Mouse (Mus musculus) layer of hippocampus, adult 2 months (tissue): Measurements from ENCODE around the gene Nr1h3. TPM values are rescaled to one million over a fixed set of nuclear protein-coding genes. Genes with fewer than 3 reads are reported as not detected.

Experiments used
- DNase-seq, 2 experiments: peaks; one replicate each; pipeline ENCODE4 v3.0.0; 2022; ENCODE audit warnings: low spot score in 2 of 2
- H3K27ac ChIP-seq: fragments of 200-600 bp; 2 replicates; pipeline ENCODE4 v1.8.1; 2022
- H3K4me3 ChIP-seq: fragments of 200-600 bp; 2 replicates; pipeline ENCODE4 v1.8.1; 2022; ENCODE audit warnings: mild to moderate bottlenecking
- CTCF ChIP-seq: fragments of 200-600 bp; conservative IDR thresholded peaks from 2 replicates; pipeline ENCODE4 v1.8.1; 2022; ENCODE audit warnings: antibody characterized with exemption, mild to moderate bottlenecking, moderate library complexity
- total RNA-seq, 2 experiments: library from RNA; stranded (reverse); gene quantifications; 2 replicates each; pipeline ENCODE4 v1.2.3; 2021

The Nr1h3 gene
- total RNA-seq, 2 experiments from 2014 or later = 4.5 to 5.9 TPM

DNA sequence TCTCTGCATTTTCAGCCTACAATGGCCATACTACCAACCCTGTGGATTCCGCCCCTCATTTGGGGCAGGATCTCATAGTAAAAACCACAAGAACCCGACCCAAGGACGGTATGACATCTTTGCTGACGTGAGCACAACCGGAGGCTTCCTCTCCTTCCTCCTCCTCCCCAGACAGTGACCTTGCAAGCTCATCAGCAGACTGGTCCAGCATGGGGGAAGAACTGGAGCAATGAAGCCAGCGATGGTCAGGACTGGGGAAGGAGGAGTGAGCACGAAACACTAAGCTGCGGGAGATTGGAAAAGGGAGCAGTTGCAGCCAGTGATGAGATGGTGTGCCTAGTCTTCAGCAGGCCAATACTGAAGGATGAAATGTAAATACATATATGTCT is 20.6 kb downstream of the Nr1h3 start:
- peak in 1 of 2 experiments; percentile 25 for DNase-seq
- Histone ChIP-seq H3K4me3 (peak overlapping the region; percentile 79), H3K27ac (peak overlapping the region; percentile 94)
- no peak for TF ChIP-seq CTCF

DNA sequence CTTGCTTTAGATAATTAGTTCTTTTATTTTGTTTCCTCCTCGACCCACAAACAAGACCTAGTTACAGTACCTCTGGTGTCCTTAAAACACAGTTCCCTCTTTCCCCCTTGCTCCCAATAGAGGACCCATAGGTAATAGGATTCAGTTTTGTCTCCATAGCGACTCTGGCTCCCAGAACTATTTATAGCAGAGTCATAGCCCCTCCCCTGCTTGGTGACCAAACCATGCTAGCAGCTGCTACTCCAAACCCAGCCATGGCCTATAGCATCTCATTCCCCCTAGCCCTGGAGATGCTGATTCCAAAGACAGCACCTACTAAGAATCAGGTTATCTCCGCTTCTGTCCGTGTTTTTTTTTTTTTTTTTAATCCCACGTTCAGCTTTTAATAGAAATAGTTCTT is 21.9 kb downstream of the Nr1h3 start:
- Histone ChIP-seq H3K27ac (peak overlapping the region; percentile 94), H3K4me3 (peak overlapping the region; percentile 79)
- no peak for TF ChIP-seq CTCF
- DNase-seq = no peak

DNA sequence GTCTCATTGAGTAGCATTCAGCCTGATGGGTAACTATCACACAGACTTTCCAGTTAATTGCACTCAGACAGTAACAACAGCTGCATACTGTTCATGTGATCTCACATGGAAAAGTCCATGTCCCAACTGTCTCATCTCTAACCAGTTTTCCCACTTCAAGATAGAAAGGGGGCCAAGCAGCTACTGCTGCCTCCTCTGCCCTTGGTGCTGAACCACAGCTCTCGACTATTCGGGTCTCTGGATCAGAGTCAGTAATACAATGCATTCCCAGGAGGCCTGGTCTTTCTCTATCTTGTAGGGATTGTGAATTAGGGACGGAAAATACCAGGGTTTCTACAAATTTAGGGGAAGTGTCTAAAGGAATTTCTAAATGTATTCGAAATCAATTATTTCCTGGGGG is 22.8 kb downstream of the Nr1h3 start:
- Histone ChIP-seq H3K27ac (peak overlapping the region; percentile 94; the same call in 1 of the 2 replicates), H3K4me3 (peak overlapping the region; percentile 79)
- no peak for TF ChIP-seq CTCF
- DNase-seq = no peak

DNA sequence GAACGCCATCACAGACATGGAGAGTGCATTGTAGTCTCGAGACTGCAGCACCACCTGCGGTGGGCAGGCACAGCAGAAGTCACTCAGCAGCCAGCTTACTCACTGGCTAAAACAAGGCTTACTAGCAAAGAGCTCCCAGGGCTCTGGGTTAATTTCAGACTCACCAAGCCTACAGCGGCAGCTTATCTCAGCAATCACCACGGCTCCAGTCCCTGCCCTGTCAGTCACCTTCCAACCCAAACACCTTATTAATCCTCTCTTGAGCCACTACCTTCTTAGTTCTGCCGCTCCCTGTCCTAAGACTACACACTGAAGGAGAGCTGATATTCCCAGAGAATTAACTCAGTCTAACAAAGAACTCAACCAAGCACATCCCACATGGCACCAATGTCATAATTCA is 26.4 kb downstream of the Nr1h3 start:
- no peak for TF ChIP-seq CTCF
- no peak overlapping the region for H3K27ac ChIP-seq
- H3K4me3 ChIP-seq = no peak overlapping the region
- DNase-seq = no peak

DNA sequence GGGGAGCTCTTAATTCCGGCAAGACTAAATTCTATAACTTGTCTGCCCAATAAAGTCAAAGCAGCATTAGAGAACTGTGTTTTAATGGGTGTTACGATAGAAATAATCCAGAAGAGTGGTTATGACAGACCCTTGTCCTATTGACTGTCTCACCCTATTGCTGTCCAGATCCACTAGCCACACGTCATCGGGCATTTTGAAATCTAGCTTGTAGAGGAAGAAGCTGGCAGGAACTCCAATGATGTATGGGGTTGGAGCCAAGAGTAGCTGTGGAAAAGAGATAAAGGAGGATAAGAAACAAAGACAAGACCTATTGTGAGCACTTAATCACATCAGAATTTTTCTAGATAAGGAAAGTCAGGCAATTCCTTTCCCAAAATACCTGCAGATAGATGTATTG is 27.1 kb downstream of the Nr1h3 start:
- no peak overlapping the region for H3K27ac ChIP-seq
- no peak for TF ChIP-seq CTCF
- no peak for DNase-seq
- no peak overlapping the region for H3K4me3 ChIP-seq

DNA sequence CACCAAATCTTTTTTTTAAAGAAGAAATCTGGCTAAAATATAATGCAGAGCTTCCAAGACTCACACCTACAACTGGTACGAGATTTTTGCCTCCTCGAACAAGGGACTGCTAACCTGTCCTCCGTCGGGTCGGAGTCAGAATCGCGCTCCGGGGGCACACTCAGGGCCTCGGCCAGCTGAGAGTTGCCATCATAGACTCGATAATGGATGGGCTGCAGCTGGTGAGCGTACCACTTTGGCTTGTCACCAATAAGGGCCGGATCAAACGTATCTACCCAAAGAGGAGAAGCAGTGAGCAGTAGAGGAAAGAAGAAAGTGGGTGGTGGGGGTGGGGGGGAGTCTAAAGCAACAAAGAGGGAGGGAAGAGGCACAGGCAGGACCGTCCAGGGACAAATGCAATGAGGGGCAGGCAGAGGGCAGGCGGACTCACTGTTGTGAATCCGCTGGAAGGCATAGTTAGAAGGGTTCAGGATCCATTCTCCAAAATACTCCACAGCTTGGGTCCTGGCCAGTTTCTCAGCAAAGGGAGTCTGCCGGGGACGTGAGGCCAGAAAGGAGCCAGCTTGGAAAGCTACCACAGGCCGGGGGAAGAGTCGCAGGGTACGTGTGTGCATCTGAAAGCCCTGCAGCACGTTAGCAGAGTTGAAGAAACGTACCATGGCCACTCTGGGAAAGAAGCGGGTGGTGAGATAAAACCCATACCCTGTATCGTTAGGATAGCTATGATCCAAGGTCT is 32.9 kb downstream of the Nr1h3 start:
- no peak for TF ChIP-seq CTCF
- Histone ChIP-seq H3K27ac (no peak overlapping the region), H3K4me3 (no peak overlapping the region)
- DNase-seq = no peak

DNA sequence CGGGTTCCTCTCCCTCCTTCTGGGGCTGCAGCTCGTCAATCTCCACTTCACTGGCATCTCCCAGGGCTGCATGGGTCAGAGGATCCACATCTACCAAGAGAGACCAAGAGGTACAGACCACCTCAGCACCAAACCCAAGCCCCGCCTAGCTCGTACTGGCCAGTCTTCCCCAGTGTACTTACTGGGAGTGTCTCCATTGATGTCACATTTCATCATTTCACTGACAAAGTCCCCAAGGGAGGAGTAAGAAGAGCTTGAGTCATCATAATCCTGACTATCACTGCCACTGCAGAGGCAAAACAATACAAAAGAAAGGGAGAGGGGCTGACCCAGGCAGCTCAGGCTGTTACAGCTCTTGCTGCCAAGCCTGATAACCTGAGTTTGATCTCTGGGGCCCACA is 35.0 kb downstream of the Nr1h3 start:
- TF ChIP-seq CTCF = no peak
- DNase-seq = no peak
- no peak overlapping the region for H3K27ac ChIP-seq
- H3K4me3 ChIP-seq = no peak overlapping the region

DNA sequence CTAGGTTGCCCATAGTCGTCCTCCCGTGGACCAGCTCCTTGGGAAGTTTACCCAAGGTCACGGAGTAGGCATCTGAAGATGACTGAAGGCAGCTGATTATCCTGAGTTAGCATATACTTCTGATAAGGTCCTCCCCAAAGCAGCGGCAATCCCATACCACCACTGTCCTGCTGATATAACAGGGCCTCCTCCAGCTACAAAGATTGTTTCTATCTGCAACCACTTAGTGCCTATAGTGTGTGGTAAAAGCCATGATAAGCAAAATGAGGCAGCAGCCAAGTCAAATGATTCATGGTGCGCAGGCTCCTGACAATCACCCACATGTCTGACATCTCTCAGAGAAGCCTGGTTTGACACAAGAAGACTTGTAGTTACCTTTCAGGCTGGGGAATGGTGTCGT is 37.6 kb downstream of the Nr1h3 start:
- H3K4me3 ChIP-seq = no peak overlapping the region
- H3K27ac ChIP-seq = no peak overlapping the region
- TF ChIP-seq CTCF = no peak
- DNase-seq = no peak

DNA sequence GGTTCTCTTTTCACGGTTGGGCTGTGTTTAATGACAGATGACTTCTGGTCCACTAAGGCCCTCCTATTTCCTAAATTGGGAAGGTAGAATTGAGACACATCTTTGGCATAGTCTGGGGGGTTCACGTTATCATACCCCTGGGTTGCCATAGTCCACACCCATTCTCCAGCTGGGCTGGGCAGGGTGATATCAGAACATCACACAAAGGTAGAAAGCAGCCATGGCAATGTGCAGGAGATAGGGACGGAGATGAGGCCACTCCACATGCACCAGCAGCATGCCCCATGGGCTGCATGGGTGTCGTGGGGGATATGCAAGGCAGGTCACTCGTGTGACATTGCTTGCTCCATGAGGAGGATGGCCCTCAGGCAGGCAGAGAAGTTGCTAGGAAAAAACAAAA is 39.1 kb downstream of the Nr1h3 start:
- Histone ChIP-seq H3K27ac (no peak overlapping the region), H3K4me3 (no peak overlapping the region)
- no peak for TF ChIP-seq CTCF
- no peak for DNase-seq

DNA sequence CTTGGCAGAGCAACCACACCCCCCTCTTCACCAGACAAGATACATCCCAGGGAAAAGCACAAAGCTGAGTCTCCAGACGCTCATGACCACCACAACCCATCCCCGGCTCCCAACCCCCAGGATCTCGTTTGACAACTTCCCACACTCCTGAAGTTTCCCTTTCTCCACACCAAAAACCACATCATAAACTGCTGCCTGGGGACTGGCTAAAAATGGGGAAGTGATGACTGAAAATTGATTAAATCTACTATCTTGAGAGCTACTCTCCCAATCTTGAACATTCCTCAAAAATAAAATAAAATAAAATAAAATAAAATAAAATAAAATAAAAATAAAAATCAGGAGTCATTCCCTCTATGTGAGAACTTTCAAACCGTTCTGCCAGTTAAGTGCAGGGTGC is 39.7 kb downstream of the Nr1h3 start:
- no peak overlapping the region for H3K4me3 ChIP-seq
- TF ChIP-seq CTCF = no peak
- no peak for DNase-seq
- no peak overlapping the region for H3K27ac ChIP-seq

DNA sequence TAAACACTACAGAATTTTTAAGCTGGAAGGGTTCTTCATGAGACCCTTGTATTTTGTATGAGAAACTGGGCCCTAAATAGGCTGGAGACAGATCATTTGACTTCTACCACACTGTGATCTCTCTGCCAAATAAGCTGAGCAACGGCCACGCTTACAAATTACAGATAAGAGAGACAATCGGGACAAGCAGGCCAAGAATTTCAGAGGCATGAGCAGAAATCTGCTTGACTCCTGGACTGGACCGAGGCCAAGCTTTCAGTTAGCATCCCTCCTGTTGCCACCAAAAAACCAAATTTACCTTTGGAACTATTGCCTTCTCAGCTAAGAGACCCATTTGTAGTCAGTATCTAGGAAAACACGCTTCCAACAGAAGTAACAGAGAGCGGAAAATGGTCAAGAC is 42.0 kb downstream of the Nr1h3 start:
- no peak for DNase-seq
- Histone ChIP-seq H3K27ac (no peak overlapping the region), H3K4me3 (no peak overlapping the region)
- TF ChIP-seq CTCF = no peak

DNA sequence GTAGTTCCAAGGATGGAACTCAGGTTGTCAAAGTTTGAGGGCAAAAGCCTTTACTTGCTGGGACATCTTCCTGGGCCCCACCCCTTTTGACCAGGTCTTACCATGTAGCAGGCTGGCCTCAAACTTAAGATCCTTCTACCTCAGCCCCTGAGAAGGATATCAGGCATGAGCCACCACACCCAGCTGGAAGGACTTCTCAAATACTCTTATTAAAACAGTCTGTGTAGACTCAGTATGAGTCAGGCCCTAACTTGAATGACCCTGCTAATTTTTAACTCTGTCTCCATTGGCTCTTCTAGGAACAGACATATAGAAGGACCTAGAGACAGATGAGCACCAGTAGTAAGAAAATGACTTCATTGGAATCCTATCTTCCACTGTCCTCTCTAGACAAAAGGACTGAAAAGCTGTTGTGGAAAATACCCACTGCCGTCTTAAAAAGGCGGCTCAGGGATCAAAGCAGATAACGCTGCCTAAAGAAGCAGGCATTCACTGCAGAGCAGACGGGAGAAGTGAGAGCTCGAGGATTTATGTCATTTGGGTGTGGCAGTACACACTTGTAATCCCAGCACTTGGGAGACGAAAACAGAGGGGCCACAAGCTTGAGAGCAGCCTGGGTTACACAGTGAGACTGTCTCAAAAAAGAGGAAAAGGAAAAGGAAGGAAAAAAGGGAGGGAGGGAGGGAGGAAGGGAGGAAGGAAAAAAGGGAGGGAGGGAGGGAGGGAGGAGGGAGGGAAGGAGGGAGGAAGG is 45.5 kb downstream of the Nr1h3 start:
- no peak overlapping the region for H3K27ac ChIP-seq
- TF ChIP-seq CTCF = no peak
- DNase-seq = no peak
- H3K4me3 ChIP-seq = no peak overlapping the region

DNA sequence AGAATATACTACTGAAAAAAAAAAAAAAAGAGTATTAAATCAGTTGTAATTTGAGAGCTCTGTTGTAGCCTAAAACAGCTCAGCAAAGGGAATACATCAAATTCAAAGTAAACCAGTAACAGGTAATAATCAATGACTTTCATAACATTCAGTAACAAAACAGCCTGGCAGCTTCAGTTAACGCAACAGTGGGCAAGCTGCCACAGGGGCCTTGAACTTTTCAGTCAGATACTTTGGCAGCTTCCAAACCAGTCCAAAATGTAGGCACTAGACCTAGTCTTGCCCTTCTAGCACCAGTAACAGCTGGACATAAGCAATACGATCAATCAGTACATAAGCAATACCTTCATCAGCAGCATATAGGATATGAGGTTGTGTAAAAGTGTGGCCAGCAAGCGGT is 48.5 kb downstream of the Nr1h3 start:
- DNase-seq = no peak
- H3K27ac ChIP-seq = no peak overlapping the region
- H3K4me3 ChIP-seq = no peak overlapping the region
- TF ChIP-seq CTCF = no peak

DNA sequence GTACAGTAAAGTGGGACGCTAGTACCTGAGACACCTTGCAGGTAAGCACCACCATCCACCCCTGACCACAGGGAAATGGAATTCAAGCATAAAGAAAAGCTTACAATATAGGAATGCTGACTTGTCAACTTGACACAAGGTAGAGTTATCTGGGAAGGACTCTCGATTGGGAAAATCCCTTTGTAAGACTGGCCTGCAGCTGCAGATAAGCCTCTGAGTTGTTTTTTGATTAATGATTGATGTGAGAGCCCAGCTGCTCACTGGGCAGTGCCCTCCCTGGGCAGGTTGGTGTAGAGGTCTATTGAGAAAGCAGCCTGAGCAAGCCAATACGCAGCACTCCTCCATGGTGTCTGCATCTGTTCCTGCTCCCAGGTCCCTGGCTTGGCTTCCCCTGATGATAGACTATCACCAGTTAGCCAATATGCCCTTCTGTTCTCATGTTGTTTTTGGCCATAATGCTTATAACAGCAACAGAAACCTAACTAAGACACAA is 49.7 kb downstream of the Nr1h3 start:
- Histone ChIP-seq H3K4me3 (no peak overlapping the region), H3K27ac (no peak overlapping the region)
- DNase-seq = no peak
- no peak for TF ChIP-seq CTCF
